Mouse (Mus musculus): Measurements from ENCODE around the gene Prpf18.

GRCm38 (mm10) chr2:4608253-4608652 lies 43.7 kb downstream of the Prpf18 start:
- TF ChIP-seq CTCF (IDR thresholded peaks at IDR 0.05) (no peak), POLR2A (IDR thresholded peaks at IDR 0.05; ENCODE audit: insufficient read depth, low read depth, low read length) (no peak)

Measured in heart, adult 2 months (tissue).